ENCODE assay signal across 23 mouse cellular contexts in the genomic region with DNA sequence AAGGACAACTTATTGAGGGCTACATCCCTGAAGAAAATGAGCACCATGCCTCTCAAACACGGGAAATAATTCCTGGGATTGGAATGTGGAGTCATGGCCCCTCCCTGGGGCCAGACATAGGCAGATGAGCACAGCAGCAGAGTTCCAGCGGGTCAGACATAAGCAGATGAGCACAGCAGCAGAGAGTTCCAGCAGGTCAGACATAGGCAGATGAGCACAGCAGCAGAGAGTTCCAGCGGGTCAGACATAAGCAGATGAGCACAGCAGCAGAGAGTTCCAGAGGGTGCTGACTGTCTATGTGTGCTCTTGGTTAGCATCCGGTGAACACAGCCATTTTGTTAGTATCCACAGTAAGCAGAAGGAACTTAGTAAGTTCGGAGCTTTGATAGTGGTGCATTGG.
DNase-seq lines count a peak whose midpoint lies in the region; ATAC-seq and TF ChIP-seq lines count a peak whose summit lies in the region.
"Had no signal": no experiment of that assay in that cellular context is flagged by ENCODE, and none has a peak within 500 bp of the region (broad histone marks: within the 10 kb centered on the region; RNA-seq: fewer than 3 reads in every experiment).

No protein-coding gene starts in this region.

- H3K4me1 ChIP-seq in kidney, embryonic 14.5 days (ENCODE audit: control insufficient read depth, insufficient read depth, low read length) = no peaks in the 10 kb centered on the region
- no peaks in the 10 kb centered on the region for H3K4me1 ChIP-seq in kidney, adult 2 months (ENCODE audit: control insufficient read depth, insufficient read depth, low read length)
- H3K4me1 ChIP-seq in embryonic facial prominence, embryonic 10.5 days = no peaks in the 10 kb centered on the region
- no peaks in the 10 kb centered on the region for H3K4me1 ChIP-seq in midbrain, embryonic 15.5 days
- H3K4me1 ChIP-seq: heart, embryonic 13.5 days; hindbrain, embryonic 12.5 days had no signal

- WGBS in kidney, embryonic 14.5 days = 84% methylated on average over 5 of the region's 5 CpGs
- 76% methylated on average over 5 of the region's 5 CpGs for WGBS in kidney, adult 2 months
- WGBS in embryonic facial prominence, embryonic 10.5 days = 77% methylated on average over 5 of the region's 5 CpGs
- WGBS in midbrain, embryonic 15.5 days = 83% methylated on average over 5 of the region's 5 CpGs

- TF ChIP-seq CTCF in kidney, adult 2 months (conservative IDR thresholded peaks at IDR 0.05; ENCODE audit: insufficient read depth, insufficient read length, low read depth, low read length) = no peak

- no peaks in the 10 kb centered on the region for H3K27me3 ChIP-seq in kidney, embryonic 14.5 days (ENCODE audit: control insufficient read depth, insufficient read depth, low read length)
- no peaks in the 10 kb centered on the region for H3K27me3 ChIP-seq in kidney, adult 2 months (replicated peaks; ENCODE audit: control insufficient read depth, insufficient read depth, low read length)
- no peaks in the 10 kb centered on the region for H3K27me3 ChIP-seq in embryonic facial prominence, embryonic 10.5 days (replicated peaks; ENCODE audit: low read depth, poor library complexity, severe bottlenecking)
- H3K27me3 ChIP-seq in midbrain, embryonic 15.5 days (replicated peaks) = no peaks in the 10 kb centered on the region
- H3K27me3 ChIP-seq: heart, embryonic 13.5 days; hindbrain, embryonic 12.5 days; Patski had no signal

- no peak overlapping the region for H3K27ac ChIP-seq in kidney, embryonic 14.5 days (ENCODE audit: low read depth, low read length)
- H3K27ac ChIP-seq in kidney, adult 2 months (ENCODE audit: insufficient read depth, low read depth, low read length) = no peak overlapping the region
- H3K27ac ChIP-seq in embryonic facial prominence, embryonic 10.5 days (replicated peaks) = no peak overlapping the region
- no peak overlapping the region for H3K27ac ChIP-seq in midbrain, embryonic 15.5 days
- H3K27ac ChIP-seq: gastrocnemius, adult 2 months; heart, embryonic 13.5 days; hindbrain, embryonic 12.5 days had no signal

- DNase-seq in kidney, adult 2 months = no peak
- DNase-seq in 3134 (ENCODE audit: extremely low read depth, insufficient read length, low spot score) (peak; percentile 47), ES-CJ7 (ENCODE audit: low read depth, low spot score) (peak; percentile 39)
- peak; percentile 18 for DNase-seq in embryonic facial prominence, embryonic 10.5 days (ENCODE audit: low spot score)
- DNase-seq: adrenal gland, postnatal 10 days; B cell, adult 2 months; cerebellum, adult 11 months; cerebellum, adult 8-10 months; cerebellum, postnatal 14 days; gastrocnemius, adult 2 months; gastrocnemius, postnatal 25 days; heart, postnatal 10 days; heart, postnatal 4 days had no signal

- no peak overlapping the region for H3K4me3 ChIP-seq in kidney, embryonic 14.5 days (ENCODE audit: low read length)
- H3K4me3 ChIP-seq in kidney, adult 2 months (ENCODE audit: insufficient read depth, low read depth, low read length) = no peak overlapping the region
- H3K4me3 ChIP-seq in embryonic facial prominence, embryonic 10.5 days = 0 out of 2 replicates have a peak overlapping the region, but pooled peaks have one; percentile 21
- H3K4me3 ChIP-seq in midbrain, embryonic 15.5 days = no peak overlapping the region
- H3K4me3 ChIP-seq: gastrocnemius, adult 2 months; heart, embryonic 13.5 days; hindbrain, embryonic 12.5 days had no signal

- H3K4me2 ChIP-seq in kidney, embryonic 14.5 days (replicated peaks; ENCODE audit: low read depth, low read length) = no peak overlapping the region
- no peak overlapping the region for H3K4me2 ChIP-seq in midbrain, embryonic 15.5 days
- H3K4me2 ChIP-seq: heart, embryonic 13.5 days; hindbrain, embryonic 12.5 days had no signal

- TF ChIP-seq POLR2A in kidney, adult 2 months (IDR thresholded peaks at IDR 0.05; ENCODE audit: low read depth, low read length) = no peak

- peaks cover 3% of the 10 kb centered on the region; the same call in 1 of the 2 replicates for H3K9me3 ChIP-seq in kidney, embryonic 14.5 days (ENCODE audit: control insufficient read depth, low read length)
- peaks cover 5% of the 10 kb centered on the region; the same call in 1 of the 2 replicates for H3K9me3 ChIP-seq in embryonic facial prominence, embryonic 10.5 days
- H3K9me3 ChIP-seq in midbrain, embryonic 15.5 days = no peaks in the 10 kb centered on the region
- H3K9me3 ChIP-seq: hindbrain, embryonic 12.5 days had no signal

- ATAC-seq in kidney, embryonic 14.5 days (ENCODE audit: low FRiP score, low TSS enrichment) = 0 out of 2 replicates have a peak, but pooled peaks have one; percentile 35
- ATAC-seq in midbrain, embryonic 15.5 days (replicated peaks) = no peak
- ATAC-seq in activated CD4-positive, CD25-positive, alpha-beta regulatory T cell, adult 4 months = no peak
- ATAC-seq: CD4-positive, CD25-positive, alpha-beta regulatory T cell, adult 4 months; forebrain, embryonic 14.5 days; hindbrain, embryonic 16.5 days; inflammation-experienced regulatory T-cells, adult 6 months; Patski had no signal

- H3K36me3 ChIP-seq in kidney, embryonic 14.5 days (ENCODE audit: control insufficient read depth, insufficient read depth, low read length) = no peaks in the 10 kb centered on the region
- H3K36me3 ChIP-seq in kidney, adult 2 months (ENCODE audit: control insufficient read depth, insufficient read depth, low read length) = no peaks in the 10 kb centered on the region
- no peaks in the 10 kb centered on the region for H3K36me3 ChIP-seq in embryonic facial prominence, embryonic 10.5 days (replicated peaks)
- H3K36me3 ChIP-seq in midbrain, embryonic 15.5 days (replicated peaks) = no peaks in the 10 kb centered on the region
- H3K36me3 ChIP-seq: heart, embryonic 13.5 days; hindbrain, embryonic 12.5 days had no signal

- no peak overlapping the region for H3K9ac ChIP-seq in kidney, embryonic 14.5 days (ENCODE audit: low read depth, low read length)
- no peak overlapping the region for H3K9ac ChIP-seq in midbrain, embryonic 15.5 days
- H3K9ac ChIP-seq: heart, embryonic 13.5 days; hindbrain, embryonic 12.5 days had no signal
